Mouse (Mus musculus): Measurements from ENCODE around the gene Dcaf5.

DNA sequence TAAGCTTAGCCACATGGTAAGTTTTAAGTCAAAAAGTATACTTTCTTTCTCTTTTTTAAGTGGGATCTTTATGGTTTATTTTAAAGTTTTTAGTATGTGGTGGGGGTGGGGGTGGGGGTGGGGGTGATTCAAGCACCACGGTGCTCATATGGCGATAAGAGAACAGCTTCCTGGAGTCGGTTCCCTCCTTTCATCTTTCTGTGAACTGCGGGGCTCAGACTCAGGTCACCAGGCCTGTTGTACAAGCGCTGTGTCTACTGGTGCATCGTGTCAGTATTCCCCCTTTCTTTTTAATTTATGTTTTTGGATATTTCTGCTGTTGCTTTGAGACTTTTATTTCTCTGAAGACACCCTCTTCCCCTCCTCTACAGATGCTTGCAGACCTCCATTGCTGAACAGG, 137.7 kb downstream of the Dcaf5 start:
- TF ChIP-seq CTCF (conservative IDR thresholded peaks at IDR 0.05; ENCODE audit: insufficient read depth, insufficient read length, low read depth, low read length) (no peak), POLR2A (IDR thresholded peaks at IDR 0.05; ENCODE audit: low read depth, low read length) (no peak)

All from kidney, adult 2 months (tissue).